Mouse (Mus musculus) hindbrain, embryonic 12.5 days (tissue): ENCODE measurements around the gene Syt8. TPM values are rescaled to one million over a fixed set of nuclear protein-coding genes. Genes with fewer than 3 reads are reported as not detected.

Source experiments
- ATAC-seq: fragments of 200-750 bp; cut with Nextera tagmentation; 2 replicates; pipeline ENCODE4 v1.8.0; 2017; ENCODE audit warnings: moderate TSS enrichment; ENCODE audit not compliant: low FRiP score
- H3K27ac ChIP-seq: fragments of 300-500 bp; sonication (generic); 2 replicates; pipeline ENCODE4 v1.5.1; 2016; ENCODE audit warnings: mild to moderate bottlenecking
- H3K27me3 ChIP-seq: fragments of 300-500 bp; sonication (generic); 2 replicates; pipeline ENCODE4 v1.6.1; 2016; ENCODE audit warnings: mild to moderate bottlenecking
- H3K36me3 ChIP-seq: fragments of 300-500 bp; sonication (generic); 2 replicates; pipeline ENCODE4 v1.6.1; 2016; ENCODE audit warnings: mild to moderate bottlenecking
- H3K4me1 ChIP-seq: fragments of 300-500 bp; sonication (generic); 2 replicates; pipeline ENCODE4 v1.6.1; 2016
- H3K4me2 ChIP-seq: fragments of 300-500 bp; sonication (generic); replicated peaks from 2 replicates; pipeline ENCODE4 v1.6.1; 2016; ENCODE audit warnings: mild to moderate bottlenecking
- H3K4me3 ChIP-seq: fragments of 300-500 bp; sonication (generic); 2 replicates; pipeline ENCODE4 v1.5.1; 2016; ENCODE audit warnings: mild to moderate bottlenecking
- H3K9ac ChIP-seq: fragments of 300-500 bp; sonication (generic); 2 replicates; pipeline ENCODE4 v1.6.1; 2016; ENCODE audit warnings: mild to moderate bottlenecking, moderate library complexity
- H3K9me3 ChIP-seq: fragments of 300-500 bp; sonication (generic); replicated peaks from 2 replicates; pipeline ENCODE4 v1.6.1; 2016; ENCODE audit warnings: mild to moderate bottlenecking
- WGBS: fragments of 180-500 bp; shearing (Covaris S2); methylation state at CpG from one replicate; pipeline ENCODE4 v1.1.7; 2016; 5-methylcytosine and 5-hydroxymethylcytosine counted together
- polyA plus RNA-seq: library from polyadenylated mRNA; unstranded; fragments of >200 nt; fragmentation: Nextera tagmentation; extraction: Ambion mirVana; gene quantifications from 2 replicates; pipeline ENCODE4 v1.2.1, GENCODE M21; 2016

The Syt8 gene
- polyA plus RNA-seq, 1 experiment from 2014 or later: 0.30 TPM

GRCm38 (mm10) chr7:142456806-142457205 is 22.2 kb downstream of the Syt8 start:
- H3K36me3 ChIP-seq: no peaks in the 10 kb centered on the region
- no peak overlapping the region for H3K4me2 ChIP-seq
- ATAC-seq: 0 out of 2 replicates have a peak, but pooled peaks have one; percentile 6
- no peak overlapping the region for H3K4me3 ChIP-seq
- H3K4me1 ChIP-seq: peaks cover 25% of the 10 kb centered on the region
- WGBS: 77% methylated on average over 3 of the region's 3 CpGs
- H3K27me3 ChIP-seq: no peaks in the 10 kb centered on the region
- no peak overlapping the region for H3K9ac ChIP-seq
- no peaks in the 10 kb centered on the region for H3K9me3 ChIP-seq
- H3K27ac ChIP-seq: peak overlapping the region; percentile 75; the same call in 1 of the 2 replicates

DNA sequence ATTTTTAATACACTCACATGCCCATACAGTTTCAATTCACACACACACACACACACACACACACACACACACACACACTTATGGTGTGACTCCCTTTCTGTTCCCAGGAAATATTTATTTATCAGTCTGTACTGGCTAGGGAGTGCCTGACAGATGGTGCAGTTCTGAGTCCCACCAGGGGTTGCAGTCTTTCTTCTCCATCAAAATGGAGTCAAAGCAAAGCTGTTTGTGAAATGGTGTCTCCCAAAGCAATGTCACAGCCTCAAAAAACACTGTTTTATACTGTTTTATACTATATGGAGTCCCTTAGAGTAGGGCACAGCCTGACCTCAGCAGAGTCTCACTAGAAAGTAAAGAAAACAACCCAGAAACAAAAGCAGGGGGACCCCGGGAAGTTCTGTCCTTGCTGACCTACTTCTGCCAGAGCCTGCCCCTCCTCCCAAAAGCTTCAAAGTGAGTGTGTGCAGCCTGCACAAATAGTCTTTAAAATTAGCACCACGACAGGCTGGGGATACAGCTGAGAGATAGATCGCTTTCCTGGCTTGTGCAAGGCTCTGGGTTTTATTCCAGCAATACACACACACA is 22.7 kb downstream of the Syt8 start:
- ATAC-seq: 0 out of 2 replicates have a peak, but pooled peaks have one; percentile 32
- no peaks in the 10 kb centered on the region for H3K36me3 ChIP-seq
- H3K27ac ChIP-seq: peak overlapping the region; percentile 75
- H3K4me2 ChIP-seq: no peak overlapping the region
- H3K27me3 ChIP-seq: no peaks in the 10 kb centered on the region
- no peaks in the 10 kb centered on the region for H3K9me3 ChIP-seq
- H3K4me3 ChIP-seq: no peak overlapping the region
- WGBS: 29% methylated on average over 3 of the region's 3 CpGs
- peaks cover 25% of the 10 kb centered on the region for H3K4me1 ChIP-seq
- no peak overlapping the region for H3K9ac ChIP-seq

DNA sequence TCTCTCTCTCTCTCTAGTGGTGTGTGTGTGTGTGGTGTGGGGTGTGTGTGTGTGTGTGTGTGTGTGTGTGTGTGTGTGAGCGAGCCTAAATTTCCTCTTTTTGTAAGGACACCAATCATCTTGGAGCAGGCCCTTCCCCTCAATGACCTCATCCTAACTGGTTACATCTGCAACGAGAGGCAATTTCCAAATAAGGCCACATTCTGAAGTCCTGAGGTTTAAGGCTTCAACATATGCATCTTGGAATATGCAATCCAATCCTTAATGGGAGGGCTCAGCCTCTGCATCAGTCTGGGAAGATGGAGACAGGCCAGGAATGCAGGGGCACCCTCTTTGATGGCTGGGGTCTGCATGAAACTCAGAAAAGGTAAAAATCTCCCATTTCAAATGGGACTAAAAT is 23.4 kb downstream of the Syt8 start:
- Histone ChIP-seq H3K9me3 (no peaks in the 10 kb centered on the region), H3K4me2 (no peak overlapping the region), H3K36me3 (no peaks in the 10 kb centered on the region), H3K9ac (no peak overlapping the region), H3K4me1 (peaks cover 25% of the 10 kb centered on the region), H3K27me3 (no peaks in the 10 kb centered on the region), H3K4me3 (no peak overlapping the region), H3K27ac (peak overlapping the region; percentile 75)
- ATAC-seq: no peak
- 50% methylated on average over 1 of the region's 2 CpGs for WGBS

GRCm38 (mm10) chr7:142458676-142459298 is 24.1 kb downstream of the Syt8 start:
- peak overlapping the region; percentile 70; the same call in 1 of the 2 replicates for H3K27ac ChIP-seq

DNA sequence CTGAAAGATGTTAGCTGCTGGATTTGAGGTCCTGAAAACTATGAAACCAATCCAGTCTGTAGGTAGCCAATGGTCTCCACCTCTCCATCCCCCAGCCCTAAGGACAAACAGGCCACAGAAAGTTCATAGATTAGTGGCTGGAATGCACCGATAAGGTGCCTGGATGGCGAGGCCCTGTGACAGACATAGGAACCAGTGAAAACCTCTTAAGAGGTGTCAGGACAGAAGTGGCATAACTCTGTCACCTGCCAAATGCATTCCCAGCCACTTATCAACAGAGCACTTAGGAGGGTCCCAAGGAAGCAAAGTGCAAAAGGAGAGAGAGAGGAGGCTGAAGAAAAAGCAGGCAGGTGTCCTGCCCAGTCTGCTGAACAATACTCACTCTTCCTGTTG is 24.6 kb downstream of the Syt8 start:
- Histone ChIP-seq H3K9ac (no peak overlapping the region), H3K27me3 (no peaks in the 10 kb centered on the region), H3K9me3 (no peaks in the 10 kb centered on the region), H3K4me2 (no peak overlapping the region), H3K36me3 (no peaks in the 10 kb centered on the region), H3K4me3 (no peak overlapping the region), H3K27ac (no peak overlapping the region), H3K4me1 (peaks cover 25% of the 10 kb centered on the region)
- 87% methylated on average over 2 of the region's 2 CpGs for WGBS
- ATAC-seq: no peak

More at GRCm38 (mm10) chr7:142458676-142459298, 24.1 kb downstream of the Syt8 start:
- Histone ChIP-seq H3K27me3 (no peaks in the 10 kb centered on the region), H3K4me1 (peaks cover 25% of the 10 kb centered on the region), H3K4me3 (no peak overlapping the region), H3K36me3 (no peaks in the 10 kb centered on the region), H3K9me3 (no peaks in the 10 kb centered on the region), H3K4me2 (no peak overlapping the region), H3K9ac (no peak overlapping the region)
- 81% methylated on average over 5 of the region's 5 CpGs for WGBS
- no peak for ATAC-seq

GRCm38 (mm10) chr7:142460636-142461077 is 26.0 kb downstream of the Syt8 start, which contains the start of gene Lsp1:
Lsp1 (plus strand) TSS chr7:142460809.
- no peak within 1 kb of the TSS for H3K4me3 ChIP-seq
- no peak for ATAC-seq
- H3K27ac ChIP-seq: no peak within 1 kb of the TSS
- peaks cover 21% of the 10 kb centered on the region for H3K4me1 ChIP-seq
- H3K36me3 ChIP-seq: no peaks in the 10 kb centered on the region
- H3K27me3 ChIP-seq: no peaks in the 10 kb centered on the region
- H3K9ac ChIP-seq: no peak within 1 kb of the TSS
- no peak within 1 kb of the TSS for H3K4me2 ChIP-seq
- WGBS: 94% methylated on average over 7 of the region's 7 CpGs
- H3K9me3 ChIP-seq: no peaks in the 10 kb centered on the region

- Histone ChIP-seq H3K9me3 (no peaks in the 10 kb centered on the region), H3K4me3 (no peak overlapping the region), H3K4me1 (peaks cover 15% of the 10 kb centered on the region), H3K9ac (no peak overlapping the region), H3K27ac (no peak overlapping the region), H3K36me3 (no peaks in the 10 kb centered on the region), H3K4me2 (no peak overlapping the region), H3K27me3 (no peaks in the 10 kb centered on the region)
- WGBS: 88% methylated on average over 2 of the region's 2 CpGs
- no peak for ATAC-seq
These were observed 26.8 kb downstream of the Syt8 start for GRCm38 (mm10) chr7:142461446-142461845.

DNA sequence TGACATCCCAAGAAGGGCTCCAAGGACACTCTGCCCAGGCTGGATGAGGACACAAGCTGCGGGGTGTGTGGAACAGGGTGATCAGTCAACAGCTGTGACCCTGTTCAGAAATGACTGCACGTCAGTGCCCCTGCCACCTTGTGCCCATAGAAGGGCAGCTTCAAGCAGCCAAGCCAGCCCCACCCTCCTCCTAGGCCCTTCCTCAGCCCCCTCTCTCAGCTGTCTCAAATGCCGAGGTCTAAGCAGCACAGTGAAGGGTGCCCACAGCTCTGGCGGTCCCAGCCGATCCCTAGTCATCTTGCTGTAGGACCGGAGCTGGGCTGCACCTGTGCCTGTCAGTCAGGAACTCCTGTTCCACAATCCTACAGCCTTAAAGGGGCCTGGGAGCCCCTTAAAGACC is 27.5 kb downstream of the Syt8 start:
- H3K9ac ChIP-seq: no peak overlapping the region
- WGBS: 86% methylated on average over 6 of the region's 6 CpGs
- H3K27me3 ChIP-seq: no peaks in the 10 kb centered on the region
- H3K4me3 ChIP-seq: no peak overlapping the region
- ATAC-seq: no peak
- no peaks in the 10 kb centered on the region for H3K36me3 ChIP-seq
- H3K4me1 ChIP-seq: peaks cover 8% of the 10 kb centered on the region
- no peak overlapping the region for H3K27ac ChIP-seq
- H3K9me3 ChIP-seq: no peaks in the 10 kb centered on the region
- H3K4me2 ChIP-seq: no peak overlapping the region

- Histone ChIP-seq H3K4me3 (no peak overlapping the region), H3K27ac (no peak overlapping the region), H3K9ac (no peak overlapping the region), H3K9me3 (no peaks in the 10 kb centered on the region), H3K4me1 (peaks cover 3% of the 10 kb centered on the region), H3K27me3 (no peaks in the 10 kb centered on the region), H3K36me3 (no peaks in the 10 kb centered on the region), H3K4me2 (no peak overlapping the region)
- no peak for ATAC-seq
- WGBS: 73% methylated on average over 4 of the region's 4 CpGs
These were observed 28.0 kb downstream of the Syt8 start for GRCm38 (mm10) chr7:142462594-142463078.

DNA sequence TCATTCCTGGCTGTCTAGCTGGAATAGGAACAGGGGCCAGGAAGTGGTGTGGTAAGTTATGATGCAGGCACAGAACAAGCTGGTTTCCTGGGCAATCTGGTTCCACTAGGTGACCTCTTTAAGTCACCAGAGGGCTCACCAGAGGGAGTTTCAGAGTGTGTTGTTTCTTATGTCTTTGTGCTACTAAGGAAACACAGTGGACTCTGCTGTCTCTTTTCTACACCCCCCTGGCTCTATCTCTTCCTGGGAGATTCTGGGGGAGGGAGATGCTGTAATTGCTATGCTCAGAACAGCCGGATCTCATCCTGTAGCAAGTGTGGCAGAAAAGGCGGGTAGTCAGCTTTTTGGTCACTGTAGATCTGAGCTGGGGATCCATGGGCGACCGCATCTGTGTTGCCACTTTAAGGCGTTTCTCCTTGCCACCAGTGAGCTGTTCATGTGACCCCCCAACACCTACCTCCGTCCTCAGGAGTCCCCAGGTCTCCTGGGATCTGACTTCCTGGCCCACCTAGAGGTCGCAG is 35.6 kb downstream of the Syt8 start:
- 81% methylated on average over 7 of the region's 7 CpGs for WGBS
- Histone ChIP-seq H3K36me3 (no peaks in the 10 kb centered on the region), H3K9ac (no peak overlapping the region), H3K27me3 (no peaks in the 10 kb centered on the region), H3K27ac (no peak overlapping the region), H3K9me3 (no peaks in the 10 kb centered on the region), H3K4me2 (no peak overlapping the region), H3K4me3 (no peak overlapping the region), H3K4me1 (peaks cover 23% of the 10 kb centered on the region)
- ATAC-seq: no peak

- Histone ChIP-seq H3K9ac (no peak overlapping the region), H3K36me3 (no peaks in the 10 kb centered on the region), H3K27me3 (no peaks in the 10 kb centered on the region), H3K4me2 (no peak overlapping the region), H3K27ac (0 out of 2 replicates have a peak overlapping the region, but pooled peaks have one; percentile 57), H3K4me1 (peaks cover 29% of the 10 kb centered on the region), H3K4me3 (no peak overlapping the region), H3K9me3 (no peaks in the 10 kb centered on the region)
- peak; percentile 47; the same call in 1 of the 2 replicates for ATAC-seq
- WGBS: 17% methylated on average over 4 of the region's 4 CpGs
These were observed 36.3 kb downstream of the Syt8 start for GRCm38 (mm10) chr7:142470808-142471413.

DNA sequence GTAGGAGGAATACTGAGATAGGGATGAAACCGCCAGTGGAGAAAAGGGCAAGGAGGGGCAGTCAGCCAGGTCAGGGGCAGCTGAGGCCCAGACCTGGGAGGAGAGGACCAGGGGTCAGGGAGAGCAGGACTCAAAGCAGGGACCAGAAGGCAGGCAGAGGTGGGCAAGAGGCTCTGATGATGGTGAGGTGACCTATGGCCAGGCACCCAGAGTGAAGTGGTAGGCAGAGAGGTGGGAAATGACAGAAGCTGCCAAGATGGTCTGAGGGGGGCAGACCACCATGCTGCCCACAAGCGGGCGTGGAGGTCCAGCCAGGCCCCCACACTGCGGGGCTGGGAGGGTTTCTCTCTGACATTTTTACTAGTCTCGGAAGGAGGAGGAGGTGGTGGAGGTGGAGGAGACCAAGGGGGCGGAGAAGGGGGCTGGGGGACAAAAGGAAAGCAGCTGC is 36.8 kb downstream of the Syt8 start:
- ATAC-seq: 0 out of 2 replicates have a peak, but pooled peaks have one; percentile 16
- 36% methylated on average over 6 of the region's 6 CpGs for WGBS
- Histone ChIP-seq H3K27me3 (no peaks in the 10 kb centered on the region), H3K4me3 (no peak overlapping the region), H3K9ac (peak overlapping the region; percentile 38), H3K4me2 (no peak overlapping the region), H3K4me1 (peaks cover 29% of the 10 kb centered on the region), H3K36me3 (no peaks in the 10 kb centered on the region), H3K27ac (peak overlapping the region; percentile 57), H3K9me3 (no peaks in the 10 kb centered on the region)
